Mouse (Mus musculus): ENCODE measurements around the gene Spink4.

GRCm38 (mm10) chr4:40873320-40873719 is 46.5 kb upstream of the Spink4 start:
- TF ChIP-seq CTCF (IDR thresholded peaks at IDR 0.05; ENCODE audit: low read depth) = no peak
- TF ChIP-seq EP300 (IDR thresholded peaks at IDR 0.05; ENCODE audit: low read depth) = no peak

Measured in liver, postnatal 0 days (tissue).